Mouse (Mus musculus): Measurements from ENCODE around the gene B3gnt3.
"Not testable (repeated sequence)": the region's sequence is repeated elsewhere in the genome, so short reads cannot be mapped to it uniquely, and the experiment has no call there.

The B3gnt3 gene

DNA sequence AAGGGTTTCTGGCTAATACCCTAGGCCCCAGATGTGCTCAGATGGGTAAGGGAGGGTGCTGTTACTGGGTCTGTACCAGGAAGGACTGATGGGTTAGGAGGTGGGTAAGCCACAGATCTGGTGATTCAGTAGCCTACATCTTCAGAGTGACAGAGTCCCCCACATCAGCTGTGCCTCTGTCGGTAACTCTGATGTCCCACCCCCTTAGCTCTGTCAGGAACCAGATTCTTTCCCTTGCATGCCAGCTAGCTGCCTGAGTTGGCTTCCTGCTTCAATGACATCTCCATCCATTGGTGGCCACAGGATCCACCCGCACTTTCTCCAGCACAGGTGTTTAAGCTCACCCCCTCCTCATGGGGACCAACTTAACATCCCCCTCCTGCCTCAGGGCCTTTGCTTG lies 10.0 kb upstream of the B3gnt3 start:
- no peak for DNase-seq (ENCODE audit: low read depth, low spot score)

DNA sequence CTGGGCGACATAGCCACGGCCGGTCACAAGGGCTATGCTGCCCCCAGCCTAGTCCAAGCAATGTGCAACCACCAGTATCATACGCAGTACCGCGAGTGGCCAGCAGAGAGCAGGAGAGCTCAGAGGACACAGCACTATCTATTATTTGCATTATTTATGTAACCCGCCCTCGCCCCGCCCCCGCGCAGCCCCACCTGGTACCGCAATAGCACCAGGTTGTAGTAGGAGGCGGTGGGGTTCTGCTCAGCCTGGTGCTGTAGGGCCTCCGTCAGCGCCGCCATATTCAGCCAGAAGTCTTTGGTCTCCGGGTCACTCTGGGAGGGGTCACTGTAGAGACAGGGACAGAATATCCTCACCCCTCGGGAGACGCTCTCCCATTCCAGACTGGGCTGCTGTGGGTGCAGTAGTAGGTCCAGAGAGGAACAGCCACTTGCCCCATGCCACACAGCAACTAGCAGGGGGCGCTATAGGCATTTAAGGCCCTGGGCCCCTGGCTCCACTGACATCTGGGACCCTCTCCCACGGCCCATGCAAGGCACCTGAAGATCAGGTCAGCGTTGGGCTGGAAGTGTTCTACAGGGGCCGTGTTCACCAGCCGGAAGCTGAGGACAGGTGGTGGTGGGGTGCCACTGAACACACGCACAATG lies 8.3 kb upstream of the B3gnt3 start:
- DNase-seq (ENCODE audit: low read depth, low spot score) = peak; percentile 79

DNA sequence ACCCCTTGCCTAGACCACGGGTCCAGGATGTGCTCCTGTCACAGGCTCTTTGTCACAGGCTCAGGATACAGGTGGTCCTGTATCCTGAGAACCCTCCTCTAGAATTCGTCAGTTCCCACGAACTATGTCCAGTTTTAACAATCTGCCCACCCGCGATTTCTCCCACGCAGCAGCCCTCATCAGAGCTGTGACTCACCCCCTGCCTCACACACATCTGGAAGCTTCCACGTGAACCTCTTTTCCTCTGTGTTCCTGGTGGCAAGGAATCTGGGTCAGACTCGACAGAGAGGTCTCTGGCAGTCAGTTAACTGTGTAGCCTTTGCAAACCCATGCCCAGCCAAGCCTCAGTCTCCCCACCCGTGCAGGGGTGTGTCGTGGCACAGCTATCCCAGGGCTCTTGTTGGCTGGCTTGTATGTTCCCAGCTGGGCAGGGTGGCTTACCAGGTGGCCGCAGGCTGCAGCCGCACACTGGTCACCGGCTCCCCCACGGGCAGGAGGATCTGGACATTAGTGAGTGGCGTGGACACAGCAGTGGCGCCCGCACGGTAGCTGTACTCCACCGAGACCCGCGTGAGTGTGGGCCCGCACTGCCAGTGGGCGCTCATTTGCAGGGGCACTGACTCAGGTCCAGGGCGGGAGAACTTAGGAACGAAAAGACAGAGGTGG lies 7.7 kb upstream of the B3gnt3 start:
- DNase-seq (ENCODE audit: low read depth, low spot score) = peak; percentile 12

DNA sequence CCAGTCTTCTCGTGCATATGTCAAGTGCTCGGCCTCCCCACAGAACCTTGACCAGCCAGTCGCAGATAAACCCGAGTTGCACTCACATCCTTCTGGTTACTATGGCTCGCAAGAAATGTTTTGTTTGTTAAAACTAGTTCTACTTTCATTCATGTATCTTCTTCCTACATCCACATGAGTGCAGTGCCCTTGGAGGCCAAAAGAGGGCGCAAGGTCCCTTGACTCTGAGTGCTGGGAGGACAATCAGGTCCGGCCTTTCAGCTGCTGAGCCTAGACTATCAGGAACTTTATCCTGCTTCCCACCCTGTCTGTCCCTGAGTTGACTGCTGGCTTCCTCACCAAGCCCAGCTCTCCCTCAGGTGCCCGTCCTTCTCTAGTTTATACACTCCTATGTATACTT lies 6.3 kb upstream of the B3gnt3 start:
- peak; percentile 71 for DNase-seq (ENCODE audit: low read depth, low spot score)

DNA sequence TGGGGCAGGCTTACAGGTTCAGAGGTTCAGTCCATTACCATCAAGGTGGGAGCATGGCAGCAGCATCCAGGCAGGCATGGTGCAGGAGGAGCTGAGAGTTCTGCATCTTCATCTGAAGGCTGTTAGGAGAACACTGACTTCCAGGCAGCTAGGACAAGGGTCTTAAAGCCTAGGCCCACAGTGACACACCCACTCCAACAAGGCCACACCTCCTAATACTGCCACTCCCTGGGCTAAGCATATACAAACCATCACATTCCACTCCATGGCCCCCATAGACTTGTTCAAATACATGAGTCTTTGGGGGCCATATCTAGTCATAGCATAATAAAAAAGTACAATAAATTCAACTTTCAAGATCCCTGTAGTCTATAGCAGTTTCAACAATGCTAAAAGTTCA lies 1.8 kb upstream of the B3gnt3 start:
- DNase-seq (ENCODE audit: low read depth, low spot score) = not testable (repeated sequence)

DNA sequence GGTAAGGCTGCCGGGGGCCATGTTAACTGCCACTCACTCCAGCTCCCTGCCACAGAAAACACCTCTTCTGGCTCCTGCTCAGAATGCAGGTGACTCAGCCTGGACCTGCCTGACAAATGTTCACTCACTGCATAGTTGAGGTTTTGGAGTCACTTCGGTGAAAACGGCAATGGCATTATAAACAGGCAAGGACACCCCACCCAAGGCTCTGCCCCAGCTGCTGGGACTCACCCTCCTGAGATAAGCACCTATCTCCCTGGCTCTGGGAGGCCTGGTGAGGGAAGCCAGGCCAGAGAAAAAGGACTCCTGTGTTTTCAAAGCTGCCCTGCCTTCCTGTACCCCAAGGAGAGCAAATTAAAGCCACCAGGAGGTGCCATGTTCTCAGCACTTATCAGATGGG lies 1.3 kb upstream of the B3gnt3 start:
- DNase-seq (ENCODE audit: low read depth, low spot score) = peak; percentile 39

DNA sequence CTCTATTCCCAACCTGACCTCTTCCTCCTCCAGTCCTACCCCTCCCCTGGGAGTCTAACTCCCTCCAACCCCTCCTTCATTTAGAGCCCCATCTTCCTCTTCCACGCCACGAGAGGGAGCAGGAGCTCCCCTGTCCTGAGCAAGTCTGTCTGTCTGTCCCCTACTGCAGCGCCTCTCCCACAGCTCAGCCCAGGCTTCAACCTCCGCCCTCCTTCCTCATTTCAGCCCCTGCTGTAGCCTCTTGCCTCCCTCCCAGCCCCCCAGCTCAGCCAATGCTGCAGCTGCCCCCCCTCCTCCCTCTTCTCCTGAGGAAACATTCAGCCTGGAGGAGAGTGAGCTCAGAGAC lies 471 bp upstream of the B3gnt3 start:
- no peak for DNase-seq (ENCODE audit: low read depth, low spot score)

DNA sequence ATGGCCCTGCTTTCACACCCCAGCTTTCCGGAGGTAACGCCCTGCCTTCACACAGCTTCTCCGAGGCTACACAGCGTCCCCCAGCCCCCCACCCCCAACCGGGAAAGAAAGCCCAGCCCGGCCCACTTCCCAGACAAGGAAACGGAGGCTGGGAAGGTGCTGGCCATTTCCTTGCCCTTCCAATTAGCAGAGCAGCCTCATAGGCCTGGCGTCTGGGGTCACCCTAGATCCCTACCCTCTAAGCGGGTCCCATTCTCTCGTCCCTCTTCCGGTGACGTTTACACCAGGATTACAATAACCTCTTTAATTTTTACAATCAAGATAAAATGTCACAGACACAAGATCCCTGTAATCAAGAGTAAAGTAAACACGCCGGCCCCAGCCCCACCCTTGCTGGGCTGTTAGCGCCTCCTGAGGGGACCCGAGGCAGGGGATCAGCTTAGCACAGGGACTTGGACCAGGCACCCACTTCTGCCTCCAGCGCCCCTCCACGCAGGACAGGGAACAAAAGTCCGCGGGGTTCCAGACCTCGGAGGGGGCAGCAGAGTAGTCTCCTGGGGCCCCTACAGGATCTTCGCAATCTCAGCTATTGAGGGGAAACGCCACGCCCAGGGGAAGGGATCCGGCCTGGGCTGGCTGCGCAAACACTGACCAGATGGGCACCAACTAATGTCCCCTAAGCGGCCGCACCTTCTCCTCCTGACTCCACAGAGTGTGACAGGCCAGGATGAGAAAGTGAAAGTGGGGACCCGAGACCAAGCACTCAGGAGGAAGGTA lies 908 bp downstream of the B3gnt3 start:
- no peak for DNase-seq (ENCODE audit: low read depth, low spot score)

DNA sequence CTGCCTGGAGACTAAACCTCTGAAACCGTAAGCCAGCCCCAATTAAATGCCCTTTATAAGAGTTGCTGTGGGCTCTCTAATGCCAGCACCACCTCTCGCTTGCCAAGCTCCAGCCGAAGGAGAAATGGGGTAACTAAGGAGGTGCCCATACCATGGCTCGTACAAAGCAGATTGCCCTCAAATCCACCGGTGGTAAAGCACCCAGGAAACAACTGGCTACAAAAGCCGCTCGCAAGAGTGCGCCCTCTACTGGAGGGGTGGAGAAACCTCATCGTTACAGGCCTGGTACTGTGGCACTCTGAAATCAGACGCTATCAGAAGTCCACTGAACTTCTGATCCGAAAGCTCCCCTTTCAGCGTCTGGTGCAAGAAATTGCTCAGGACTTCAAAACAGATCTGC lies 6.1 kb downstream of the B3gnt3 start:
- DNase-seq (ENCODE audit: low read depth, low spot score) = not testable (repeated sequence)

DNA sequence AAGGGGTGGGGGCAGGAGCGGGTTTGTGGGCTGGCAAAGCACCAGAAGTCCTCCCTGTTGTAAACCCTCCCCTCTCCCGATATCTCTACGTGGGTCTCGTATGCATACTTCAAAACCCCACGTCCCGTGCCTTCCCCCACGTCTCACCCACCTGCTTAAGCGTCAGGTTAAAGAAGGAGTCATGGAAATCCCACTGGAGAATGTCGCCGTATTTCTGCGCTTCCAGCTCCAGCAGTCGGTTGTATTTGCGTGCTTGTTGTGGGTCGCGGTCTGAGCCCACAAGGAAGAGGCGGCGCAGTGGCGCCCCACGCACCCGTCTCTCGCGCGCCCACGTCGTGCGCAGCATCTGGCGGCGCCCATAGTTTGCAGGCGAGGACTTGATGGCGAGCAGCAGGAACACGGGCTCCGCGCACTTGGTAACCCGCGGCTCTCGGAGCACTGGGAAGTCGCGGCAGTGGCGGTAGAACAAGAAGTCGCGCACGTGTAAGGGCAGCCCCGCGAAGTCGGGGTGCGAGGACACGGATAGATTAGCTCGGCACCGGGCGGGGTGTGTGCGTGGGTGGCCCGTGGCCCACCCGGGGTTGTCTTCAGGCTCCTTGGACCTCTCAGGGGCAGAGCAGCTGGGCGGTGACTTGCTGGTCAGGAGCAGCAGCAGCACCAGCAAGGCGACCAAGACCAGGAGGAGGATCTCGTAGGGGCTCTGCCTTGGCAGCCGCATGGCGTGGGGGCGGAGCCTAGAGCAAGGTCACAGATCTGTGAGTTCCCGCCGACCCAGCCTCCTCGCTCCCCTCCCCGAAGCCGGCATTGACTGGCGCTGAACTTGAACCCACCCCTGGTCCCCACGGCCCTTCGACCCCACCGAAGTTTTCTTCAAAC lies 8.2 kb downstream of the B3gnt3 start:
- no peak for DNase-seq (ENCODE audit: low read depth, low spot score)

DNA sequence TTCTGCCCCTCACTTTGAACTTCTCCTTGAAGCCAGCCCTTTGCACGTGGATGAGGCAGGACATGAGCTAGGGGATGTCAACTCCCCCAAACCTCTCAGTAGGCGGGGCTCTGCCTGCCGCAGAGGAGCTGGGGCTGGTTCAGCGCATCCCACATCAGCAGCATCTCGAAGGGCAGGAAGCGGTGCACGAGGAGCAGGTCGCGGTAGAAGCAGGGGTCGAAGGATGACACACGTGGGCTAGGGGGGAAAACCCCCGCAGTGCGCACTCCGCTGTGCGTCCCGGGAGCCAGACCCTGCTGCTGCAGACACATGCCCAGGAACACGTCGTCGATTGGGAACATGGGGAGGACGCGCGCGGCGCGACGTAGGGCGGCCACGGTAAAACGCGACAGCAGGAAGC lies 9.1 kb downstream of the B3gnt3 start:
- DNase-seq (ENCODE audit: low read depth, low spot score) = no peak

DNA sequence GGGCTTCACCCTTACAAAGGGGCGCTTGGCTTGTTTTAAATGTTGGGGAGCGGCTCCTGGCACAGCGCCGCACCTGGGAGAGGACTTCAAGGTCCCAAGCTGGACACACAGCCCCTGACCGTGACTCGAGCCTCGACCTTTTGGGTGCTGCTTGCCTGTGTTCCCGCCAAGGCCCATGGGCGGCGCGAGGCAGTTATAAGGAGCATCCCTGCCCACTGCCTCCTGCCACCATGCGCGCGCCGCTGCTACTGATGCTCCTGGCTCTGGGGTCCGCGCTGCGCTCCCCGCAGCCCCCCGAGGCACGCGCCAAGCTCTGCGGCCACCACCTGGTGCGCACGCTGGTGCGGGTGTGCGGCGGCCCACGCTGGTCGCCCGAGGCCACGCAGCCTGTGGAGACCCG lies 12.6 kb downstream of the B3gnt3 start, which contains the start of gene Insl3:
Gene Insl3, plus strand, starts transcription at position 187 of the 400 bp plus-strand sequence.
- no peak for DNase-seq (ENCODE audit: low read depth, low spot score)

DNA sequence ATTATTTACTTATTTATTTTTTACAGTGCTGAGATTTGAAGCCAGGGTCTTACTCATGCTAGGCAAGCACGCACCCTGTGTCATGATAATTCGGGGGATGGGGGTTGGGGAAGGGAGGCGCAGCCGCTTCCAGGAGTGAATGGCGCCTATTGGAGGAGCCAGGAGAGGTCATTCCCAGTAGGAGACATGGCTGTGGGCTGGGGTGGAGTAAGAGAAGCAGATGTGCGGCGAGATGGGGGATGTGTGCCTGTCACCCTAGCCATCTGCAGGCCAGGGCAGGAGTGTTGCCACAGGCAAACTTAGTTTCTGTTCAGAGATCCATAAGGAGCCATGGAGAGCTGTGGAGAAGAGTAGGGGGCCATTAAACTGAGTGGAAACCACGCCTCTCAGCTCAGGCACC lies 14.0 kb downstream of the B3gnt3 start:
- DNase-seq (ENCODE audit: low read depth, low spot score) = no peak

DNA sequence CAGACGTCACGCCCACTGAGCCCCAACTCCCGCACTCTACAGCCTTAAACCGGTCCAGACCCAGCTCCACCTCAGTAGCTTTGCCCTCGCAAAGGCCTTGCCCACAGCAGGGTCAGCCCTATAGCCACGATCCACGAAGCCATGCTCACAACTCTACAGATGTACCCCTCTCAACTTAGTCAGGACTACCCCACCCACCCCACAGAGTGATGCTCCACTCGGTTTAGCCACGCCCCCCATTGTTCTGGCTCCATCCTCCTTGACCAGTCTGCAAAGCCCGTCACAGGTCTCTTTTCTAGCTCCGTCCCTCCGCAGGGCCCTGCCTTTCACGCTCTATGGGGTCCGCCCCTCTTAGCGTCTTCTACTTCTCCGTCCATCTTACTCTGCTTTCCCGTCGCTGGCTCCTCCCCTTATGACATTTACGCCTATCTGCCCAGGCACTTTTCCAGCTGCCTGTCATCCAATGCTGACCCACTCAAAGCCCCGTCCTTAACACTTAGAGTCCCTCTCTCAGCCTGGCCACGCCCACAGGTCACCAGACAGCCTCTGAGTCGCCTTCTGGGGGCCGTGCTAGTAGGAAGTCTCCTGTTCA lies 15.3 kb downstream of the B3gnt3 start:
- DNase-seq (ENCODE audit: low read depth, low spot score) = no peak

DNA sequence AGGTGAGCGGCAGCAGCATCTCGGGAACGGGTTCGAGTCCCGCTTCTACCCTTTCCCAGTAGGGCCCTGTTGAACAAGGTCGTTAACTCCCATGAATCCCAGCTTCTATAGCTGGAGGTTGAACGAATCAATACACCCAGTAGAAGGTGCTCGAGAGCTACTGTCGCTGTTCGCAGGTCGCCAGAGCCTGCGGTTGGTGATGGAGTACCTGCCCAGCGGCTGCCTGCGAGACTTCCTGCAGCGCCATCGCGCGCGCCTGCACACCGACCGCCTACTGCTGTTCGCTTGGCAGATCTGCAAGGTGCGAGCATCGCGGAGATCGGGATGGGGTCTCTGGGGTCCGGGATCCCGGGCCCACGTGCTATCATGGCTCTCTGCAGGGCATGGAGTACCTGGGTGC lies 16.0 kb downstream of the B3gnt3 start:
- DNase-seq (ENCODE audit: low read depth, low spot score) = no peak

DNA sequence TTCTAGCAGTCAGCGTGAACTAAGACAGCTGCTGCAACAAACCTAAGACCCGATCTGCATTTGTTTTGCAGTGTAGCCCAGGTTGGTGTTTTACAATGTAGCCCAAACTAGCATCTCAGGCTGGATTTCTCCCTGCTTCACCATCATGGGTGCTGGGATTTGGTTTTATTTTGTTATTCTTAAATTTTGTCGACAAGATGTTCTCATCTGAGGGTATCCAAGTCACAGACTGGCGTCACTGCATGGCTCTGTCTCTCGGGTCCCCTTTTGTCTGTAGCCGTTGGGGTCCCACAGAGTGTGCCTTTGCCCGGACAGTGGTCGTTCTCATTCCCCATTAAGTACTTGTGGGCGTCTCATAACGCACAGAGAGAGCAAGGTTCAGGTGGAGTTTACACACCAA lies 16.9 kb downstream of the B3gnt3 start:
- DNase-seq (ENCODE audit: low read depth, low spot score) = no peak

DNA sequence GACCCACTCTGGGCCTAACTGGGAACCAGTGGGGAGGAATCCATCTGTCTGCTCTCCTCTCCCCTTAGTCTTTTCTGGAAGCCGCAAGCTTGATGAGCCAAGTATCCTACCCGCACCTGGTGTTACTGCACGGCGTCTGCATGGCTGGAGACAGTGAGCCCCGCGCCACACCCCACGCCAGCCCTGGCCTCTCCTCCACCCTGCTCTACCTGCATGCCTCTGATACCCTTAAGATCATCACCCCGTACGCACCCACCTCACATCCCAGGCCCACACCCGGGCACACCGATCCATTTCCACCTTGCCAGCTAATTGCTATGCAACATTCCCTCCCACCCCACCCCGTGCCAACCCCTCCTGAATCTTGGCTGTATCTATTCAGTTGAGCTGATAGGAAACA lies 18.8 kb downstream of the B3gnt3 start:
- no peak for DNase-seq (ENCODE audit: low read depth, low spot score)

DNA sequence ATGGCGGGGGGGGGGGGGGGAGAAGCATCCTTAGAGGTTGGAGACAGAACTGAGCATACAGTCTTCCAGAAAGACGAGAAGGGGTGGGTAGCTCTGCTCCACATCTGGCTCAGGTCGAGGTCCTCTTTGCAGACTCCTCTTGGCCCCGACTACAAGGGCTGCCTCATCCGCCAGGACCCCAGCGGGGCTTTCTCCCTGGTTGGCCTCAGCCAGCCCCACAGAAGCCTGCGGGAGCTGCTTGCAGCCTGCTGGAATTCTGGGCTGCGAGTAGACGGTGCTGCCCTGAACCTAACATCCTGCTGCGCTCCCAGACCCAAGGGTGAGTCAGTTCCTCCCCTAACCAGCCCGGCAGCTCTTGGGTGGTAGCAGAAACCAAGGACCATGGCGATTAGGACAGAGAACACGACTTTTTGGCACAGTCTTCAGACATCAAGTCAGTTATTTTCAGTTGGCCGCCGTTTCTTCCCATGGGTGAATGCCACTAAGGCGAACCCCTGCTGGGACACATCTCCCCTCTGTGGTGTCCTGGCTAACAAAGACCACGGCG lies 20.1 kb downstream of the B3gnt3 start:
- no peak for DNase-seq (ENCODE audit: low read depth, low spot score)

DNA sequence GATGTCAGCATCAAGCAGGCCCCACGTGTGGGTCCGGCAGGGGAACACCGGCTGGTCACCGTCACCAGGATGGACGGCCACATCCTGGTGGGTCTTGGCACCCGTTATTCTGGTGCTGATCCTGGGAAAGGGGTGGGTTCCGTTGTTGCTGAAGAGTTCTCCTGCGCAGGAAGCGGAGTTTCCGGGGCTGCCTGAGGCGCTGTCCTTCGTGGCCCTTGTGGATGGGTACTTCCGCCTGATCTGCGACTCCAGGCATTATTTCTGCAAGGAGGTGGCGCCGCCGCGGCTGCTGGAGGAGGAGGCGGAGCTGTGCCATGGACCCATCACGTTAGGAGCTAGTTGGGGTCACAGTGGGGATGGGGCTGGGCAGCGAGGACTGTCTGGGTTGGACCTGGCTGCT lies 21.1 kb downstream of the B3gnt3 start:
- DNase-seq (ENCODE audit: low read depth, low spot score) = no peak

DNA sequence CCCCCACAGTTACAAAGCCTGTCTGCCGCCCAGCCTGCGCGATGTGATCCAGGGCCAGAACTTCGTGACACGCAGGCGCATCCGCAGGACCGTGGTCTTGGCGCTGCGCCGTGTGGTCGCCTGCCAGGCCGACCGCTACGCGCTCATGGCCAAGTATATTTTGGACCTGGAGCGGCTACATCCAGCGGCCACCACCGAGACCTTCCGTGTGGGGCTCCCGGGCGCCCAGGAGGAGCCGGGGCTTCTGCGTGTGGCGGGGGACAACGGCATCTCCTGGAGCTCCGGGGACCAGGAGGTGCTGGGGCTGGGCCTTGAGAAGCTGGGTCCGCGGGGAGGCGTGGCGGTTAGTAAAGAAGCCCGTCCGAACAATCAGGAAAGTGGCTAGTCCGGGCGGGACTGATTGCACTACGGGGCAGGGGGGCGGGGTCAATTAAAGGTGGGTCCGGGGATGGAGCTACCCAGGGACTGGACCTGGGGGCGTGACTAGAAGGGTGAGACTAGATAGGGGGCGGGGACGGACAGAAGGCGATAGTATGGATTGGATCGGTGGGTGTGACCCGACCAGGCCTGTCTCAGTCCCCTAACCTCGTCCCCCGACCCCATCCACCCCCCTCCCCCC lies 21.9 kb downstream of the B3gnt3 start:
- no peak for DNase-seq (ENCODE audit: low read depth, low spot score)

DNA sequence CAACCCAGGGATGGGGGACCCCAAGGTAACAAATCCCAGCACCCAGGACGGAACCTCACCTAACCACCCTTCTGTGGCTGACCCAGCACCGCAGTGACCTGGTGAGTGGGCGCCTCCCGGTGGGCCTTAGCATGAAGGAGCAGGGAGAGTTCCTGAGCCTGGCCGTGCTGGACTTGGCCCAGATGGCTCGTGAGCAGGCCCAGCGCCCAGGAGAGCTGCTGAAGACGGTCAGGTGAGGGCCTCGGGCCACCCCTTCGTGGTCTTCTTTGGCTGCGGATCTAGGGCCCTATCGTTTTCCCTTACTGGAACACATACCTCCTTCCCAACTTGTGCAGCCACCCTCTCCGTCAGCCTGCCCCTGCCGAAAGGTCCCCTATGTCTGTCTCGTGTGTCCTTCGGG lies 22.5 kb downstream of the B3gnt3 start:
- no peak for DNase-seq (ENCODE audit: low read depth, low spot score)

Data from 3T3-L1 (cell line).